Mouse (Mus musculus): ENCODE measurements around the gene Ncaph. TPM values are rescaled to one million over a fixed set of nuclear protein-coding genes. Genes with fewer than 3 reads are reported as not detected.

Gene Ncaph
- polyA plus RNA-seq, 1 experiment: 14.2 TPM

DNA sequence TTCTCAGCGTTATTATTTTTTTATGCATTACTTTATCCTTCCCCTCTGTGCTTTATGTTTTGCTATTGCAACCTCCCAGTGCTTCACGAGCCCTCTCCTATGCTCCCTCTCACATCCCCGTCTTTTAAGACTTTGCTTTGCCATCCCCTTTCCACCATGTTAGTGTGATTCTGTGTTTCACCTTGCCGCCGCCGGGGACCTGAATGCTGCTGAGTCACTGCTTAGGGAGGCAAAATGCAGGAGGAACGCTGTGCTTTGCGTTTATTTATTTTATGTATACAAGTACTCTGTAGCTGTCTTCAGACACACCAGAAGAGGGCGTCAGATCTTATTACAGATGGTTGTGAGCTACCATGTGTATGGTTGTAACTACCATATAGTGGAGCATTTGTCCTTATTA, 56.1 kb downstream of the Ncaph start:
- H3K36me3 ChIP-seq (ENCODE audit: control insufficient read depth, insufficient read depth): no peaks in the 10 kb centered on the region
- no peak overlapping the region for H3K4me3 ChIP-seq
- no peaks in the 10 kb centered on the region for H3K79me2 ChIP-seq (ENCODE audit: control insufficient read depth, insufficient read depth)
- H3K27me3 ChIP-seq (ENCODE audit: control insufficient read depth, insufficient read depth, insufficient read length): no peaks in the 10 kb centered on the region
- TF ChIP-seq USF1 (IDR thresholded peaks at IDR 0.05; ENCODE audit: low read depth) (no peak), TCF3 (IDR thresholded peaks at IDR 0.05; ENCODE audit: insufficient read length, low read depth) (no peak), MAX (IDR thresholded peaks at IDR 0.05; ENCODE audit: low read depth) (no peak), MYOG (IDR thresholded peaks at IDR 0.05; ENCODE audit: control insufficient read depth in 1 of 3, insufficient read depth in 1 of 3, insufficient read length in 2 of 3, low read depth in 2 of 3) (no peak), CEBPB (IDR thresholded peaks at IDR 0.05; ENCODE audit: insufficient read depth, poor library complexity, severe bottlenecking) (no peak), SRF (IDR thresholded peaks at IDR 0.05; ENCODE audit: control insufficient read depth, insufficient read length, low read depth) (no peak), TCF12 (IDR thresholded peaks at IDR 0.05; ENCODE audit: insufficient read depth, poor library complexity, severe bottlenecking) (no peak), REST (IDR thresholded peaks at IDR 0.05; ENCODE audit: insufficient read depth, insufficient read length) (no peak), POLR2AphosphoS2 (IDR thresholded peaks at IDR 0.05; ENCODE audit: insufficient read length, low read depth) (no peak), E2F4 (IDR thresholded peaks at IDR 0.05; ENCODE audit: insufficient read depth) (no peak), MYOD1 (IDR thresholded peaks at IDR 0.05; ENCODE audit: control insufficient read depth in 1 of 3, insufficient read length in 2 of 3, low read depth in 2 of 3) (no peak), POLR2A (IDR thresholded peaks at IDR 0.05; ENCODE audit: insufficient read length, low read depth) (no peak)
- no peak overlapping the region for H3ac ChIP-seq (ENCODE audit: control insufficient read depth, insufficient read length)
- H3K4me2 ChIP-seq (ENCODE audit: low read depth): no peak overlapping the region

DNA sequence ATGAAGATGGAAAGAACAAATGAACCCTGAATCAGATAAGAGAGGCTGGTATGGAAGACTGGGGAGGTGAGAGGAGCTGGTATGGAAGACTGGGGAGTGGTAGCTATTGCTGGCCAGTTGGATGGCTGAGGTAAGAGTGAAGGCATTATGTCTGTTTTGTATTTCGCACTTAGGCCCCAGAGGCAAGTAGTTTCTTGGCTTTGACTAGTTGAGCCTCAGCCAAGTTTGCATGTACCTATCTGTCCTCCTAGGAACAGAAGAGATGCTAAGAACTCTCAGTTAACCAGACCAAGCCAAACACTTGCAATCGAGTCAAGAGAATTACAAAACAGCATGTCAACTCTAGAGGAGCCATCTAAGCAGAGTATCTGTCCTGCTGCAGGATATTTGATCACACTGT, 59.6 kb downstream of the Ncaph start:
- TF ChIP-seq USF1 (IDR thresholded peaks at IDR 0.05; ENCODE audit: low read depth): no peak
- TF ChIP-seq SRF (IDR thresholded peaks at IDR 0.05; ENCODE audit: control insufficient read depth, insufficient read length, low read depth): no peak
- TF ChIP-seq REST (IDR thresholded peaks at IDR 0.05; ENCODE audit: insufficient read depth, insufficient read length): no peak
- TF ChIP-seq MAX (IDR thresholded peaks at IDR 0.05; ENCODE audit: low read depth): no peak
- no peak for TF ChIP-seq E2F4 (IDR thresholded peaks at IDR 0.05; ENCODE audit: insufficient read depth)
- no peak for TF ChIP-seq MYOD1 (IDR thresholded peaks at IDR 0.05; ENCODE audit: control insufficient read depth in 1 of 3, insufficient read length in 2 of 3, low read depth in 2 of 3)
- TF ChIP-seq TCF3 (IDR thresholded peaks at IDR 0.05; ENCODE audit: insufficient read length, low read depth): no peak
- TF ChIP-seq MYOG (IDR thresholded peaks at IDR 0.05; ENCODE audit: control insufficient read depth in 1 of 3, insufficient read depth in 1 of 3, insufficient read length in 2 of 3, low read depth in 2 of 3): no peak
- H3ac ChIP-seq (ENCODE audit: control insufficient read depth, insufficient read length): no peak overlapping the region

DNA sequence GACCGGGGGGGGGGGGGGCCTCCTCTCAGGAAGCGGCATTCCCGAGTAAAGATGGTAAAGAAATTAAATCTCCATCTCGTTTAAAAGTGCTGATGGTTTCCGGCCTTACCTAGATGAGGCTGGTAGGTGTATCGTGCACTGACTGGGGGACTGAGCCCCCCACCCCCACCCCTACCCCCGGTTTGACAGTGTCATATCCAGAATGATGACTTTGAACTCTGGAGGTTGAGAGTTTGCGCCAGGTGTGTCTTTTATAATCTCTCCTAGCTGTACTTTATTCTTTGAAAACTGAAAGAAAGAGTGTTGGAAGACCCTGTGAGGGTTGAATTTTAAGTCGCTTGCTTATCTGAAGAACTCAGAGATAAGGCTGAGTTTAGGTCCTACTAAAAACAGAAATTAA, 62.9 kb downstream of the Ncaph start:
- TF ChIP-seq CEBPB (IDR thresholded peaks at IDR 0.05; ENCODE audit: insufficient read depth, poor library complexity, severe bottlenecking): no peak
- no peak for TF ChIP-seq POLR2AphosphoS2 (IDR thresholded peaks at IDR 0.05; ENCODE audit: insufficient read length, low read depth)
- TF ChIP-seq TCF3 (IDR thresholded peaks at IDR 0.05; ENCODE audit: insufficient read length, low read depth): no peak
- no peak for TF ChIP-seq MAX (IDR thresholded peaks at IDR 0.05; ENCODE audit: low read depth)
- no peak for TF ChIP-seq USF1 (IDR thresholded peaks at IDR 0.05; ENCODE audit: low read depth)
- no peak for TF ChIP-seq SRF (IDR thresholded peaks at IDR 0.05; ENCODE audit: control insufficient read depth, insufficient read length, low read depth)
- TF ChIP-seq E2F4 (IDR thresholded peaks at IDR 0.05; ENCODE audit: insufficient read depth): no peak
- TF ChIP-seq REST (IDR thresholded peaks at IDR 0.05; ENCODE audit: insufficient read depth, insufficient read length): no peak
- TF ChIP-seq TCF12 (IDR thresholded peaks at IDR 0.05; ENCODE audit: insufficient read depth, poor library complexity, severe bottlenecking): no peak
- no peak for TF ChIP-seq MYOD1 (IDR thresholded peaks at IDR 0.05; ENCODE audit: control insufficient read depth in 1 of 3, insufficient read length in 2 of 3, low read depth in 2 of 3)
- TF ChIP-seq MYOG (IDR thresholded peaks at IDR 0.05; ENCODE audit: control insufficient read depth in 1 of 3, insufficient read depth in 1 of 3, insufficient read length in 2 of 3, low read depth in 2 of 3): no peak
- TF ChIP-seq POLR2A (IDR thresholded peaks at IDR 0.05; ENCODE audit: insufficient read length, low read depth): no peak
- Histone ChIP-seq H3K79me2 (ENCODE audit: control insufficient read depth, insufficient read depth) (no peaks in the 10 kb centered on the region), H3ac (ENCODE audit: control insufficient read depth, insufficient read length) (peak overlapping the region; percentile 33), H3K4me2 (ENCODE audit: low read depth) (peak overlapping the region; percentile 52), H3K36me3 (ENCODE audit: control insufficient read depth, insufficient read depth) (no peaks in the 10 kb centered on the region), H3K4me3 (peak overlapping the region; percentile 29), H3K27me3 (ENCODE audit: control insufficient read depth, insufficient read depth, insufficient read length) (no peaks in the 10 kb centered on the region)

More for the DNA sequence above, 59.6 kb downstream of the Ncaph start:
- Histone ChIP-seq H3K4me2 (ENCODE audit: low read depth) (no peak overlapping the region), H3K79me2 (ENCODE audit: control insufficient read depth, insufficient read depth) (no peaks in the 10 kb centered on the region), H3K27me3 (ENCODE audit: control insufficient read depth, insufficient read depth, insufficient read length) (no peaks in the 10 kb centered on the region), H3K4me3 (no peak overlapping the region), H3K36me3 (ENCODE audit: control insufficient read depth, insufficient read depth) (no peaks in the 10 kb centered on the region)

GRCm38 (mm10) chr2:127070435-127070841, 63.3 kb downstream of the Ncaph start, which contains the start of gene Blvra:
TSS of gene Blvra (plus strand) at chr2:127070665.
- no peaks in the 10 kb centered on the region for H3K79me2 ChIP-seq (ENCODE audit: control insufficient read depth, insufficient read depth)
- TF ChIP-seq POLR2AphosphoS2 (IDR thresholded peaks at IDR 0.05; ENCODE audit: insufficient read length, low read depth) (peak; percentile 93), MAX (IDR thresholded peaks at IDR 0.05; ENCODE audit: low read depth) (no peak), MYOD1 (IDR thresholded peaks at IDR 0.05; ENCODE audit: control insufficient read depth in 1 of 3, insufficient read length in 2 of 3, low read depth in 2 of 3) (no peak), POLR2A (IDR thresholded peaks at IDR 0.05; ENCODE audit: insufficient read length, low read depth) (peak; percentile 73)
- peak within 1 kb of the TSS; percentile 33 for H3ac ChIP-seq (ENCODE audit: control insufficient read depth, insufficient read length)
- H3K4me3 ChIP-seq: peak within 1 kb of the TSS; percentile 29
- no peaks in the 10 kb centered on the region for H3K27me3 ChIP-seq (ENCODE audit: control insufficient read depth, insufficient read depth, insufficient read length)
- peak within 1 kb of the TSS; percentile 99 for H3K4me2 ChIP-seq (ENCODE audit: low read depth)
- H3K36me3 ChIP-seq (ENCODE audit: control insufficient read depth, insufficient read depth): no peaks in the 10 kb centered on the region

DNA sequence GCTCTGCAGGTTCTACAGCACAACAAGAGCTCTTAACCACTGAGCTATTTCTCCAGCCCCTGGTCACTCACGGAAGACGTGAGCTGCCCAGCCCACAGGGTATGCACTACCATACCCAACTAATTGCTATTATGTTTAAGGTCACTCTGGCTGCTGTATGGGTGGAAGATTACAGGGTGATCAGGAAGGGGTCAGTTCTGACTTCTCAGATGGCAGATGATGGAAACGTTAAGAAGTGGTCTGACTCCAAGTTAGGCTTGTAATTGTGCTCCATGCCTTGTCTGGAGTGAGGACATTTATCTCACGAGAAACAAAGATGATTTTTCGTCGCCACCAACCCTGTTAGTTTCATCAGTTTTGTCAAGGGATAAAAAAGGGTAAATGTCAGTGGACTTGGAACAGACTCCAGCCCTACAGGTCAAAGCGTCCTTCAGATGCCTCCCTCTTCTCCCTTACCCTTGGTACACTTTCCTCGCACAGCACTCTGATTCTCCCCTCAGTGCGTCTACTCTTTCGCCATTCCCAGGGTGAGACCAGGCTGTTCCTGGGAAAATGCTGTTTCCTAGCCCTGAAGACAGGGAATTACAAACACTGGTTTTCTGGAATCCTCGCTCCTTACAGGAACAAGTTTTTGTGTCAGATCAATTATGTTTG, 63.8 kb downstream of the Ncaph start:
- no peaks in the 10 kb centered on the region for H3K36me3 ChIP-seq (ENCODE audit: control insufficient read depth, insufficient read depth)
- H3K4me3 ChIP-seq: peak overlapping the region; percentile 29
- H3K27me3 ChIP-seq (ENCODE audit: control insufficient read depth, insufficient read depth, insufficient read length): no peaks in the 10 kb centered on the region
- TF ChIP-seq POLR2AphosphoS2 (IDR thresholded peaks at IDR 0.05; ENCODE audit: insufficient read length, low read depth) (no peak), USF1 (IDR thresholded peaks at IDR 0.05; ENCODE audit: low read depth) (no peak), CEBPB (IDR thresholded peaks at IDR 0.05; ENCODE audit: insufficient read depth, poor library complexity, severe bottlenecking) (no peak), E2F4 (IDR thresholded peaks at IDR 0.05; ENCODE audit: insufficient read depth) (no peak), TCF12 (IDR thresholded peaks at IDR 0.05; ENCODE audit: insufficient read depth, poor library complexity, severe bottlenecking) (no peak), MYOD1 (IDR thresholded peaks at IDR 0.05; ENCODE audit: control insufficient read depth in 1 of 3, insufficient read length in 2 of 3, low read depth in 2 of 3) (no peak), SRF (IDR thresholded peaks at IDR 0.05; ENCODE audit: control insufficient read depth, insufficient read length, low read depth) (no peak), MYOG (IDR thresholded peaks at IDR 0.05; ENCODE audit: control insufficient read depth in 1 of 3, insufficient read depth in 1 of 3, insufficient read length in 2 of 3, low read depth in 2 of 3) (no peak), REST (IDR thresholded peaks at IDR 0.05; ENCODE audit: insufficient read depth, insufficient read length) (no peak), TCF3 (IDR thresholded peaks at IDR 0.05; ENCODE audit: insufficient read length, low read depth) (no peak)
- H3K79me2 ChIP-seq (ENCODE audit: control insufficient read depth, insufficient read depth): no peaks in the 10 kb centered on the region
- peak overlapping the region; percentile 99 for H3K4me2 ChIP-seq (ENCODE audit: low read depth)
- peak overlapping the region; percentile 33 for H3ac ChIP-seq (ENCODE audit: control insufficient read depth, insufficient read length)

All from myocyte (in vitro differentiated cells).